6 mouse cellular contexts compared by ENCODE assay signal in the genomic region with DNA sequence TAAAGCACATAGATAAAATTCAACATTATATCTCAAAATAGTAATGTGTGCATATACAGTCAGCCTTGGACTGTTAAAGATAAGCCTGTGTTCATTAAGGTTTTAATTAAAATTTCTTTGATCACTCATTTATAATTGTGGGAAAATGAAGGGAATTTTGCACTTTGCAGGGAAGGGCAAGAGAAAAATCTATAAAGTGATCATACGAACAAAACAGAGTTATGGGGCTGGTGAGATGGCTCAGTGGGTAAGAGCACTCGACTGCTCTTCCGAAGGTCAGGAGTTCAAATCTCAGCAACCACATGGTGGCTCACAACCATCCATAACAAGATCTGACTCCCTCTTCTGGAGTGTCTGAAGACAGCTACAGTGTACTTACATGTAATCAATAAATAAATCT. TPM values are rescaled to one million over a fixed set of nuclear protein-coding genes. Genes with fewer than 3 reads are reported as not detected.
DNase-seq lines count a peak whose midpoint lies in the region; TF ChIP-seq lines count a peak whose summit lies in the region.
"Not testable (repeated sequence)": the region's sequence is repeated elsewhere in the genome, so short reads cannot be mapped to it uniquely, and the experiment has no call there.
"Had no signal": no experiment of that assay in that cellular context is flagged by ENCODE, and none has a peak within 500 bp of the region (broad histone marks: within the 10 kb centered on the region; RNA-seq: fewer than 3 reads in every experiment).

No protein-coding gene starts in this region.

- in situ Hi-C loops in CH12.LX (cut with MboI; ENCODE audit: low pct_ligation_motif_present, low pct_unique_long_range_greater_than_20kb, low sequenced_read_pairs), result not testable (repeated sequence)

- not testable (repeated sequence) for H3K79me2 ChIP-seq in CH12.LX (replicated peaks; ENCODE audit: control insufficient read depth, extremely low read depth, insufficient read depth, poor library complexity, severe bottlenecking); MEL (ENCODE audit: control insufficient read depth, insufficient read depth, low read length, poor library complexity)

- TF ChIP-seq RAD21 in CH12.LX (IDR thresholded peaks at IDR 0.05; ENCODE audit: low read depth, low read length); MEL (IDR thresholded peaks at IDR 0.05; ENCODE audit: low read depth, low read length): not testable (repeated sequence)

- not testable (repeated sequence) for TF ChIP-seq CTCF in CH12.LX (conservative IDR thresholded peaks at IDR 0.05 in 1 of 2, IDR thresholded peaks at IDR 0.05 in 1 of 2; ENCODE audit: low read depth in 2 of 2, low read length in 2 of 2); E14TG2a.4 (conservative IDR thresholded peaks at IDR 0.05; ENCODE audit: low read length); MEL (IDR thresholded peaks at IDR 0.05 in 2 of 3, conservative IDR thresholded peaks at IDR 0.05 in 1 of 3; ENCODE audit: control insufficient read depth in 1 of 3, insufficient read depth in 1 of 3, low read depth in 2 of 3, low read length in 3 of 3, poor library complexity in 1 of 3, severe bottlenecking in 1 of 3)

- H3K4me2 ChIP-seq in CH12.LX (ENCODE audit: insufficient read depth, low read depth, poor library complexity, severe bottlenecking), result not testable (repeated sequence)

- not testable (repeated sequence) for H3K36me3 ChIP-seq in CH12.LX (replicated peaks in 1 of 2; ENCODE audit: control insufficient read depth in 1 of 2, insufficient read depth in 1 of 2, low read length in 1 of 2); E14TG2a.4 (ENCODE audit: insufficient read depth, low read length)
- peaks cover 0 to 20% of the 10 kb centered on the region in 2 experiments; a peak in 2 of 4 replicates for H3K36me3 ChIP-seq in MEL (ENCODE audit: control insufficient read depth in 1 of 2, insufficient read depth in 2 of 2, low read length in 2 of 2)

- not testable (repeated sequence) for H3K9ac ChIP-seq in CH12.LX (ENCODE audit: insufficient read depth, low read depth); MEL (ENCODE audit: control insufficient read depth, low read depth, low read length, poor library complexity, severe bottlenecking)

- DNase-seq in CH12.LX (ENCODE audit: extremely low read depth), result not testable (repeated sequence)
- DNase-seq in MEL (ENCODE audit: low read depth, low spot score), result peak; percentile 45

- peaks cover 0 to 10% of the 10 kb centered on the region in 2 experiments; a peak in 1 of 4 replicates for H3K4me1 ChIP-seq in CH12.LX (ENCODE audit: control insufficient read depth in 1 of 2, insufficient read depth in 2 of 2)
- H3K4me1 ChIP-seq in E14TG2a.4 (replicated peaks; ENCODE audit: low read depth, low read length), result peaks cover 60% of the 10 kb centered on the region
- peaks cover 6 to 22% of the 10 kb centered on the region in 2 experiments for H3K4me1 ChIP-seq in MEL (ENCODE audit: control insufficient read depth in 1 of 2, insufficient read depth in 2 of 2, low read length in 2 of 2)

- not testable (repeated sequence) for H3K4me3 ChIP-seq in CH12.LX (replicated peaks in 1 of 3; ENCODE audit: low read depth in 2 of 3, low read length in 2 of 3, poor library complexity in 1 of 3); MEL (ENCODE audit: control insufficient read depth in 1 of 2, insufficient read depth in 1 of 2, low read depth in 2 of 2, low read length in 2 of 2)
- H3K4me3 ChIP-seq in E14TG2a.4 (replicated peaks; ENCODE audit: low read length), result 0 out of 2 replicates have a peak overlapping the region, but pooled peaks have one; percentile 75

- H3K9me3 ChIP-seq in CH12.LX (replicated peaks; ENCODE audit: low read length); E14TG2a.4 (ENCODE audit: low read length); MEL (replicated peaks; ENCODE audit: insufficient read depth, low read length): not testable (repeated sequence)

- dilution Hi-C loops in CH12.LX (cut with MboI; ENCODE audit: extremely low pct_ligation_motif_present, extremely low pct_unique_long_range_greater_than_20kb, low sequenced_read_pairs), result not testable (repeated sequence)

- peaks cover 19% of the 10 kb centered on the region for H3K27me3 ChIP-seq in CH12.LX (replicated peaks)
- H3K27me3 ChIP-seq in E14TG2a.4 (ENCODE audit: insufficient read depth, low read length); MEL (ENCODE audit: control insufficient read depth in 1 of 2, insufficient read depth in 2 of 2, low read length in 2 of 2): not testable (repeated sequence)

- not testable (repeated sequence) for TF ChIP-seq POLR2A in CH12.LX (IDR thresholded peaks at IDR 0.05; ENCODE audit: low read depth, low read length); MEL (IDR thresholded peaks at IDR 0.05; ENCODE audit: control insufficient read depth in 1 of 2, insufficient read depth in 1 of 2, low read depth in 1 of 2, low read length in 2 of 2, poor library complexity in 1 of 2)

- not testable (repeated sequence) for H3K27ac ChIP-seq in CH12.LX (ENCODE audit: insufficient read depth, low read depth); MEL (ENCODE audit: control insufficient read depth, low read depth, low read length)

- not testable (repeated sequence) for TF ChIP-seq EP300 in CH12.LX (IDR thresholded peaks at IDR 0.05; ENCODE audit: low read length); MEL (IDR thresholded peaks at IDR 0.05; ENCODE audit: low read depth in 1 of 2, low read length in 2 of 2)

TF ChIP-seq in CH12.LX, 34 proteins besides CTCF, POLR2A, EP300 and RAD21:
- TF ChIP-seq TBP (conservative IDR thresholded peaks at IDR 0.05; ENCODE audit: low read depth, low read length), result peak; percentile 92

TF ChIP-seq in MEL, 35 proteins besides CTCF, POLR2A, EP300 and RAD21:
- TF ChIP-seq TBP (IDR thresholded peaks at IDR 0.05; ENCODE audit: low read depth, low read length), result peak; percentile 95

RNA-seq across cellular contexts. Expression of gene Fcgr1, which starts 48.3 kb away (rescaled TPM):
- total RNA-seq in CH12.LX (2012; rRNA removed) (0.04 TPM in 1 of 2 replicates, not detected in the other), CH12.LX (2014; rRNA removed) (0.18 TPM in 1 of 2 replicates, not detected in the other), MEL (2012; rRNA removed) (3.4 and 4.7 TPM in 2 replicates)
- polyA plus RNA-seq in CH12.LX (2012; ENCODE audit: insufficient read length, low read depth) (0.27 TPM in 1 of 2 replicates, not detected in the other), MEL (2012; ENCODE audit: insufficient read depth in 1 of 2, insufficient read length in 2 of 2, low read depth in 1 of 2, low replicate concordance in 2 of 2, missing spikeins in 1 of 2) (1 to 10 TPM in 1 of 2 experiments, not detected in 1; 2.8 TPM)
- total RNA-seq: ES-E14 had no signal
- polyA plus RNA-seq: activated CD4-positive, CD25-positive, alpha-beta regulatory T cell, adult 4 months; G1E had no signal
